Mouse (Mus musculus): ENCODE measurements around the gene Ccdc36.

GRCm38 (mm10) chr9:108459939-108460318 lies 31.6 kb upstream of the Ccdc36 start:
- TF ChIP-seq CTCF (IDR thresholded peaks at IDR 0.05; ENCODE audit: low read depth), result no peak
- TF ChIP-seq EP300 (IDR thresholded peaks at IDR 0.05; ENCODE audit: low read depth), result no peak

Data from liver, postnatal 0 days (tissue).